Mouse (Mus musculus) ES-Bruce4 (cell line): Measurements from ENCODE around the gene Lrrc49. TPM values are rescaled to one million over a fixed set of nuclear protein-coding genes. Genes with fewer than 3 reads are reported as not detected.

ENCODE experiments used
- H3K27ac ChIP-seq: 2 replicates; pipeline ENCODE4 v1.5.1; 2012; ENCODE audit warnings: low read length, inconsistent platforms; ENCODE audit not compliant: insufficient read depth
- H3K27me3 ChIP-seq: 2 replicates; pipeline ENCODE4 v1.6.1; 2012; ENCODE audit warnings: mild to moderate bottlenecking, low read length, inconsistent platforms; ENCODE audit not compliant: control insufficient read depth, poor library complexity, insufficient read depth, severe bottlenecking
- H3K36me3 ChIP-seq: 2 replicates; pipeline ENCODE4 v1.6.1; 2012; ENCODE audit warnings: inconsistent platforms, mild to moderate bottlenecking, low read length, moderate library complexity; ENCODE audit not compliant: control insufficient read depth, poor library complexity, insufficient read depth, severe bottlenecking
- H3K4me1 ChIP-seq: one replicate; pipeline ENCODE4 v1.8.1; 2011; ENCODE audit warnings: low read length; ENCODE audit not compliant: control insufficient read depth, insufficient read depth
- H3K4me3 ChIP-seq: 2 replicates; pipeline ENCODE4 v1.5.1; 2011; ENCODE audit warnings: low read depth, mild to moderate bottlenecking, low read length
- H3K9ac ChIP-seq: 2 replicates; pipeline ENCODE4 v1.6.1; 2012; ENCODE audit warnings: low read depth, mild to moderate bottlenecking, inconsistent platforms; ENCODE audit not compliant: poor library complexity, severe bottlenecking
- H3K9me3 ChIP-seq: replicated peaks from 2 replicates; pipeline ENCODE4 v1.6.1; 2012; ENCODE audit warnings: mild to moderate bottlenecking, low read length, inconsistent platforms; ENCODE audit not compliant: control insufficient read depth, poor library complexity, insufficient read depth, severe bottlenecking
- CTCF ChIP-seq: IDR thresholded peaks from one replicate; pipeline ENCODE4 v1.8.1; 2011; ENCODE audit warnings: low read depth, low read length
- EP300 ChIP-seq: IDR thresholded peaks from 2 replicates; pipeline ENCODE4 v1.6.1; 2011; ENCODE audit warnings: low read depth, low read length; ENCODE audit not compliant: insufficient read depth
- POLR2A ChIP-seq: IDR thresholded peaks from one replicate; pipeline ENCODE4 v1.8.1; 2011; ENCODE audit warnings: low read length; ENCODE audit not compliant: insufficient read depth
- polyA plus RNA-seq: library from polyadenylated mRNA; stranded (reverse); fragments of >200 nt; gene quantifications from 2 replicates; pipeline ENCODE4 v1.2.4, GENCODE M21; 2011; ENCODE audit warnings: low read depth; ENCODE audit not compliant: missing spikeins, insufficient read depth, insufficient read length

Gene Lrrc49
- polyA plus RNA-seq, 1 experiment = 5.7 TPM

DNA sequence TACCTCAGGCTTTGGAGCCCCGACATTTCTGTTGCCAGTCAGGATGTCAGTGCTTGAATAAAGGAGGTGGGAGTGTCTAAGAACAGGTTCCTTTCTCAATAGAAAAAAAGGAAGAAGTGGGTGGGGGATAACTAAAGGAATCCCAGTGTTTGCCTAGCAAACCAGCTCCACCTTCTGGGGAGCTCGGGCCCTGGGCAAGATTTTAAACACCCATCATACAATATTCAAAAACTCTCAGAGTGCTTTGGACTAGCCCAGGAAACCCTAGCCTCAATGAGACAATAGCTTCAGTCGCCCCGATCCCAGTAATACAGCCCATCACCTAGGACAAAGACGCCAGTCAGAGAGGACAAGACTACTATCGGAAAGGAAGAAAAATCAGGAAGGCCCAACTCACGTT is 543 bp downstream of the Lrrc49 start:
- no peak overlapping the region for H3K9ac ChIP-seq
- H3K4me1 ChIP-seq = no peaks in the 10 kb centered on the region
- no peaks in the 10 kb centered on the region for H3K36me3 ChIP-seq
- no peaks in the 10 kb centered on the region for H3K9me3 ChIP-seq
- peak overlapping the region; percentile 84 for H3K4me3 ChIP-seq
- no peak overlapping the region for H3K27ac ChIP-seq
- TF ChIP-seq CTCF (no peak), EP300 (no peak), POLR2A (no peak)
- no peaks in the 10 kb centered on the region for H3K27me3 ChIP-seq

DNA sequence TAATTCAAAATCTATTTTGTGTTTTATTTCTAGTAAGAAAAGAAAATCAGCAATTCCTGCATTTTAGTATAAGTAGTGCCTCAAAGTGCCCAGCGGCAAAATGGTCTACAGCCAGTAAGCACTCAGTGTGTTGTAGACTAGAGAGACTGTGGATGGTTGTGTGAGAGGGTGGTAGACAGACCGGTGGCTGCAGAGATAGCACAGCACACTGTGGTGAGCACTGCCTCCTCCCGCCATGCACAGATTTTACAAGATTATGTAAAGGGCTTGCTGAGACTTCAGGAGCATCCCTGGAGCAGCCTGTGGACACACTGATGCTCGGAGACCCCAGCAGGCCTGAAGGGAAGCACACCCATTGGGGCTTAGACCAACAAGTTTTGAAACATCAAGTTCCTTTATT is 5.2 kb downstream of the Lrrc49 start:
- Histone ChIP-seq H3K4me1 (no peaks in the 10 kb centered on the region), H3K9me3 (no peaks in the 10 kb centered on the region), H3K4me3 (no peak overlapping the region), H3K27ac (no peak overlapping the region), H3K9ac (no peak overlapping the region), H3K36me3 (no peaks in the 10 kb centered on the region), H3K27me3 (no peaks in the 10 kb centered on the region)
- no peak for TF ChIP-seq CTCF
- no peak for TF ChIP-seq POLR2A
- TF ChIP-seq EP300 = no peak

DNA sequence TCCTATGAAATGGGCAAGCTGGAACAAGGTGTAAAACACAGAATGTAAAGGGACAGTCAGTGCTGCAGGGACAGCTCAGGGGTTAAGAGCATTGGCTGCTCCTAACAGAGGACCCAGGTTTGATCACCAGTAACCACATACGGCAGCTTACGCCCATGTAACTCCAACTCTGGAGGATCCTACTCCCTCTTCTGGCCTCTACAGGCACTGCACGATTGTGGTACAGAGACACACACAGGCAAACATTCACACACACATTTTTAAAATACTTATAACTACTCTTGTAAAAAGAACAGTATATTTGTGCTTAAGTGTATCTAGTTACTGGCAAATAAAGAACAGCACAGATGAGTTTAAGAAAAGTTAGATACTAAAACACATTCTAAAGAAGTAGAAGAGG is 7.0 kb downstream of the Lrrc49 start:
- Histone ChIP-seq H3K36me3 (no peaks in the 10 kb centered on the region), H3K4me1 (no peaks in the 10 kb centered on the region), H3K9ac (no peak overlapping the region), H3K27me3 (no peaks in the 10 kb centered on the region), H3K4me3 (no peak overlapping the region), H3K9me3 (no peaks in the 10 kb centered on the region), H3K27ac (no peak overlapping the region)
- TF ChIP-seq EP300 = no peak
- peak; percentile 27 for TF ChIP-seq CTCF

DNA sequence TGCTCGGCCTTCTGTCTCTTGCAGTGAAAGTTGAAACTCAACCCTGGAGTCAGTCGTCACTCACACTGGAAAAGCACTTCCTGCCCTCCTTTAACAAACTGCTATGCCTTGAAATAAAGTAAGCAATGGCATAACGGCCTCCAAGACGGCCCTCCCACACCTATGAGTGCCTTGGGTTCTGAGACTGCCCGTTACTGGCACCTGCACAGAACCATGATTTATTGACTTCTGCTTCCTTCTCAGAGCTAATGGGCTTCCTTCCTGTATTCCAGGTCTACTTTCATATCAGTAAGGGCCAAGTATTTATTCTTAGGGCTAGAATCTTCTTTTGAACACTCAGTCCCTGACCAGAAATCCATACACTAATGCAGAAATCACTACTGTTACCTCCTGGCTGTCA is 9.0 kb downstream of the Lrrc49 start:
- Histone ChIP-seq H3K36me3 (no peaks in the 10 kb centered on the region), H3K4me3 (no peak overlapping the region), H3K9me3 (no peaks in the 10 kb centered on the region), H3K4me1 (no peaks in the 10 kb centered on the region), H3K27ac (no peak overlapping the region), H3K27me3 (no peaks in the 10 kb centered on the region), H3K9ac (no peak overlapping the region)
- TF ChIP-seq CTCF = no peak
- TF ChIP-seq POLR2A = no peak
- TF ChIP-seq EP300 = no peak

DNA sequence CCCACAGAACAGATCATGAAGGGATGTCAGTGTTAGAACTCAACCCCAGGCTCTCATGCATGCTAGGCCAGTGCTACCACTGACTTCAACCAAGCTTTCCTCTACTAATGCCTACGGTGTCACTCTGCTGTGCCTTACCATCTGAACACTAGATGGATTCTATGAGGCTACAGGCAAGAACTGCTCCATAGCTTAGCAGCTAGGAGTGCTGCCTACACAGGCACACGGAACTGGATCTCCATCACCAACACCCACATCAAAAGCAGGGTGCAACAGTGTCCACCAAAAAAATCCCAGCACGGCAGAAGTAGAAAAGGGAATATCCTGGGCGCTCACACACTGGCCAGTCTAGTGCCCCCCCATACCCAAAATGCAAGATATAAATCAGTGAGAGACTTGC is 11.5 kb downstream of the Lrrc49 start:
- Histone ChIP-seq H3K9me3 (no peaks in the 10 kb centered on the region), H3K27me3 (no peaks in the 10 kb centered on the region), H3K4me3 (no peak overlapping the region), H3K27ac (no peak overlapping the region), H3K36me3 (no peaks in the 10 kb centered on the region), H3K4me1 (no peaks in the 10 kb centered on the region), H3K9ac (no peak overlapping the region)
- TF ChIP-seq CTCF = no peak

DNA sequence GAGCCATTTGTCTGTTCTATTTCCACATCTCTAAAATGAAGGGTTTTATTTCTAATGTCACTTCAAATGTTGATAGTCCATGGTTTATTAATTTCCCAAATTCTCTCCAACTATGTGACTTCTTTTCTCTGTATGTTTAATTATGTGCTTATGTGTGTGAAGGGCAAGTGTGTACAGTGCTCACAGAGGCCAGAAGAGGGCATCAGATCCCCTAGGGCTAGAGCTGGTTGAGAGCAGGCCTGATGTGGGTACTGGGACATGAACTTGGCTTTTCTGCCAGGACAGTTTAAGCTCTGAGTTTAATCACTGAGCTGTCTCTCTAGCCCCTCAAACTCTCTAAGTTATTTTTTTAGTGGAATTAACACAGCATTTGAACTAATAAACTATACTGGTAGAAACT is 13.2 kb downstream of the Lrrc49 start:
- Histone ChIP-seq H3K27me3 (no peaks in the 10 kb centered on the region), H3K9ac (no peak overlapping the region), H3K4me1 (no peaks in the 10 kb centered on the region), H3K36me3 (no peaks in the 10 kb centered on the region), H3K27ac (no peak overlapping the region), H3K9me3 (no peaks in the 10 kb centered on the region), H3K4me3 (no peak overlapping the region)
- TF ChIP-seq POLR2A (no peak), CTCF (peak; percentile 30)

DNA sequence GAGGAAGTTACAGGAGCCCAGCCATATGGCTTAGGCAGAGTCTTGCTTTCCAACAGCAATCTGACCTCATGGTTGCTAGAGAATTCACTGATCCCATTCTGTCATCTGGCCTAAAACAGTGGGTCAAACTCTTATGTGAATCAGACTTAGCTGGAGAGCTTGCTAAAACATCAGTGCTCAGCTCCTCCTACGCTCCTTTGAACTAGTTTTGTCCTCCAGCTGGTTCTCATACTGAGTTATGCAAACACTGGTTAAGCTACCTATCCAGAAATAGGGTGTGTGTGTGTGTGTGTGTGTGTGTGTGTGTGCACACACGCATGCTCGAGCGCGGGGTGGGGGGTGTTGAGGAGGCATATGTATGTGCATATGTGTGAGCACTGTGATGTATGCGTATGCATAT is 15.4 kb downstream of the Lrrc49 start:
- Histone ChIP-seq H3K4me1 (no peaks in the 10 kb centered on the region), H3K9me3 (no peaks in the 10 kb centered on the region), H3K9ac (no peak overlapping the region), H3K27me3 (no peaks in the 10 kb centered on the region), H3K36me3 (no peaks in the 10 kb centered on the region), H3K27ac (no peak overlapping the region), H3K4me3 (no peak overlapping the region)
- TF ChIP-seq CTCF (no peak), POLR2A (no peak), EP300 (no peak)
